ENCODE assay signal across 22 mouse cellular contexts in genomic region chr15:25130096-25130495, GRCm38 (mm10).
DNase-seq lines count a peak whose midpoint lies in the region; ATAC-seq and TF ChIP-seq lines count a peak whose summit lies in the region.
"Had no signal": no experiment of that assay in that cellular context is flagged by ENCODE, and none has a peak within 500 bp of the region (broad histone marks: within the 10 kb centered on the region; RNA-seq: fewer than 3 reads in every experiment).

No protein-coding gene starts in this region.

- TF ChIP-seq EP300 in heart, adult 2 months (IDR thresholded peaks at IDR 0.05; ENCODE audit: insufficient read depth, low read depth, low read length): no peak

- 28% methylated on average over 6 of the region's 6 CpGs for WGBS in cerebellum, adult 2 months
- WGBS in heart, adult 2 months: 75% methylated on average over 6 of the region's 6 CpGs

- intact Hi-C loops in heart, adult 2 months (cut with DNase I): no loop called here

- no peak overlapping the region for H3K9ac ChIP-seq in heart, adult 2 months (ENCODE audit: low read depth, low read length)
- H3K9ac ChIP-seq: embryonic facial prominence, embryonic 12.5 days; forebrain, embryonic 12.5 days; forebrain, postnatal 0 days had no signal

- TF ChIP-seq CTCF in cerebellum, adult 2 months (IDR thresholded peaks at IDR 0.05; ENCODE audit: borderline replicate concordance, insufficient read depth, low read depth, low read length): no peak
- no peak for TF ChIP-seq CTCF in heart, adult 2 months (IDR thresholded peaks at IDR 0.05)

- no peaks in the 10 kb centered on the region for H3K36me3 ChIP-seq in heart, adult 2 months (ENCODE audit: control insufficient read depth, insufficient read depth, low read length)
- H3K36me3 ChIP-seq: embryonic facial prominence, embryonic 10.5 days; embryonic facial prominence, embryonic 12.5 days; forebrain, embryonic 12.5 days; G1E had no signal

- ATAC-seq in cerebellum, adult (ENCODE audit: insufficient number of reproducible peaks, low FRiP score, low TSS enrichment): peak; percentile 15; the same call in 1 of the 2 replicates
- ATAC-seq: activated CD4-positive, CD25-positive, alpha-beta regulatory T cell, adult 4 months; CD4-positive, CD25-positive, alpha-beta regulatory T cell, adult 4 months; Patski had no signal

- TF ChIP-seq POLR2A in cerebellum, adult 2 months (IDR thresholded peaks at IDR 0.05; ENCODE audit: borderline replicate concordance, insufficient read depth, low read length): no peak
- TF ChIP-seq POLR2A in heart, adult 2 months (IDR thresholded peaks at IDR 0.05; ENCODE audit: insufficient read depth, low read depth, low read length): no peak

- DNase-seq in cerebellum, postnatal 36 days: no peak
- peak; percentile 39 to 43 for DNase-seq in cerebellum, postnatal 14 days
- DNase-seq in cerebellum, adult 2 months: no peak
- DNase-seq in heart, adult 11 months: peak; percentile 51
- no peak for DNase-seq in heart, adult 2 months
- DNase-seq: adrenal gland, adult 8-10 months; adrenal gland, postnatal 14 days; adrenal gland, postnatal 36 days; B cell, adult 2 months; cerebellum, adult 11 months; cerebellum, adult 18-20 months; cerebellum, adult 9-10 months had no signal

- no peaks in the 10 kb centered on the region for H3K27me3 ChIP-seq in cerebellum, adult 2 months (ENCODE audit: control insufficient read depth, insufficient read depth, low read length)
- no peaks in the 10 kb centered on the region for H3K27me3 ChIP-seq in heart, adult 2 months (ENCODE audit: control insufficient read depth, insufficient read depth, low read length)
- H3K27me3 ChIP-seq: CH12.LX; embryonic facial prominence, embryonic 12.5 days; forebrain, embryonic 12.5 days had no signal

- H3K79me2 ChIP-seq in heart, adult 2 months (replicated peaks; ENCODE audit: control insufficient read depth, insufficient read depth, low read length): no peaks in the 10 kb centered on the region

- no peak overlapping the region for H3K27ac ChIP-seq in cerebellum, adult 2 months (ENCODE audit: insufficient read depth, low read length)
- no peak overlapping the region for H3K27ac ChIP-seq in heart, adult 2 months
- H3K27ac ChIP-seq: embryonic facial prominence, embryonic 10.5 days; embryonic facial prominence, embryonic 12.5 days; forebrain, embryonic 12.5 days had no signal

- no peak overlapping the region for H3K4me3 ChIP-seq in cerebellum, adult 2 months (replicated peaks; ENCODE audit: insufficient read depth, low read depth, low read length)
- no peak overlapping the region for H3K4me3 ChIP-seq in heart, adult 2 months
- H3K4me3 ChIP-seq: embryonic facial prominence, embryonic 10.5 days; embryonic facial prominence, embryonic 12.5 days; forebrain, embryonic 12.5 days had no signal

- no peaks in the 10 kb centered on the region for H3K4me1 ChIP-seq in cerebellum, adult 2 months (ENCODE audit: control insufficient read depth, insufficient read depth, low read length)
- no peaks in the 10 kb centered on the region for H3K4me1 ChIP-seq in heart, adult 2 months (ENCODE audit: control insufficient read depth, insufficient read depth, low read length)
- H3K4me1 ChIP-seq: embryonic facial prominence, embryonic 10.5 days; embryonic facial prominence, embryonic 12.5 days; forebrain, embryonic 12.5 days had no signal

Comparison
In these comparisons a context has a peak if more than half of its experiments do, and no peak if none do; other contexts are left out.
1. DNase-seq: peak in cerebellum, postnatal 14 days (2 of 2) and heart, adult 11 months (single experiment); none in cerebellum, postnatal 36 days (0 of 2), cerebellum, adult 2 months (0 of 2) and heart, adult 2 months (0 of 2).